Mouse (Mus musculus) small intestine, adult 2 months (tissue): ENCODE measurements around the gene Osbpl11.
"Not testable (repeated sequence)": the region's sequence is repeated elsewhere in the genome, so short reads cannot be mapped to it uniquely, and the experiment has no call there.

Source experiments
- CTCF ChIP-seq: fragments of 200-500 bp; IDR thresholded peaks from 2 replicates; pipeline ENCODE4 v1.5.1; 2012; ENCODE audit warnings: low read depth, mild to moderate bottlenecking, control low read depth, inconsistent platforms, low read length, moderate library complexity, mixed read lengths; ENCODE audit not compliant: insufficient replicate concordance, insufficient read length; ENCODE audit errors: extremely low read depth
- POLR2A ChIP-seq: fragments of 200-500 bp; IDR thresholded peaks from 2 replicates; pipeline ENCODE4 v1.6.1; 2012; ENCODE audit warnings: low read depth, mild to moderate bottlenecking, control low read depth, inconsistent platforms, low read length, moderate library complexity

DNA sequence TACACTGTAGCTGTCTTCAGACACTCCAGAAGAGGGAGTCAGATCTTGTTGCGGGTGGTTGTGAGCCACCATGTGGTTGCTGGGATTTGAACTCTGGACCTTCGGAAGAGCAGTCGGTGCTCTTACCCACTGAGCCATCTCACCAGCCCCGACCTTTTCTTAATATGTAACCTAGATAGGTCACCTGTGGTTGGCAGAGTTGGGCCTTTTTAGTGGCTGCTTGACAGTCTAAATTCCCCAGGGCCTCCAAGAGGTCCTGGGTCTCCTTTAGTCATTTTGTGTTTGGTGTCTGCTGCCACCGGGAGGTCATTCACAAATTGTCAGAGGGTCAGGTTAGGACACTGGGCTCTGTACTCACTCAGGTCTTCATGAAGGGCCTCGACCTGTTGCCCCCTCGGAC, 45.8 kb upstream of the Osbpl11 start:
- not testable (repeated sequence) for TF ChIP-seq POLR2A, CTCF
